Mouse (Mus musculus) cerebral cortex, adult 2 months (tissue): ENCODE measurements around the gene Lipe.

Source experiments
- WGBS: fragments of 180-500 bp; shearing (Covaris S2); methylation state at CpG from one replicate; pipeline ENCODE4 v1.1.7; 2018; 5-methylcytosine and 5-hydroxymethylcytosine counted together

The Lipe gene

DNA sequence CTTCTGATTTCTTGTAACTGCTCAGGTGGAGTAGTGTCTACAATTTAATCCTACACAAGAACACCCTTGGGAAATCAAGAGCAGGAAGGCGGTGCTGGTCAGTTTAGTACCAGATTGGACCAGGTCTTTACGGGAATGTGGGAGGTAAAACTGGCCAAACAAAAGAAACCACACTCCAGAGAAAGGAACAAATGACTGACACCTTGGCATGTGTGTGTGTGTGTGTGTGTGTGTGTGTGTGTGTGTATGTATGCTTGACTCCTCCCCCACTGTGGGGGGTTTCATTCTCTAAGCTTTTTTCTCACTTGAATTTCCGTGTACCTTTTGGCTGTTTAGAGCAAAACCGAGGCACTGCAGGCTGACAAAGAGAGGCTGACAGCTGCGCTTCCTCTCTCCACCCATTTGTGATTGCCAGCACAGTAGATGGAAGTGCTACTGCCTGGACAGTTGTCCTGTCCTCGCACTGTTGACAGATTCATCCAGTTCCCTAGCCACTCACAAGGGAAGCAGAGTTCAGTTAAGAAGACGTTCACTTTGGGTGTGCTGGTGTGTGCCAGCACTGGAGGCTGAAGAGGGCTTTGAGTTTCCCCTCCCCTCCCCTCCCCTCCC lies 14.4 kb upstream of the Lipe start, which contains the start of gene Cxcl17:
Cxcl17 (minus strand) TSS at position 54 of the 609 bp plus-strand sequence.
- WGBS = 53% methylated on average over 7 of the region's 7 CpGs

DNA sequence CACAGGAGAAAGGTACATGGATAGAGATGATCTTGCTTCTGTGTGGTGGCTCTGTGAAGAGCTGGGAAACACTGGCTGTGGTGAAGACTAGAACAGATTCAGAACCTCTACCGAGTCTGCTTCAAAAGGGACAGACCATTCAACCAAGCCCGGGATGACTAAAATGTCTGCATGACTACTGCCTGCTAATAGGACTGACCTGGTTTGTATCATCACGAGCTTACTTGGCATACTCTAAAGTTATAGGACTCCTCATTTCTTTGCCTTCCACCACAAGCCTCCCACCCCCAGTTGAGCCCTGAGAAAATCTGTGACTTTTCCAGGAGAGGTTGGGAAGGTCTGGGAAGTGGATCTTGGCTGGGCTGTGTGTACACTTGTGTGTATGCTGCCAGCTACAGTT lies 13.4 kb upstream of the Lipe start:
- 78% methylated on average over 3 of the region's 3 CpGs for WGBS

DNA sequence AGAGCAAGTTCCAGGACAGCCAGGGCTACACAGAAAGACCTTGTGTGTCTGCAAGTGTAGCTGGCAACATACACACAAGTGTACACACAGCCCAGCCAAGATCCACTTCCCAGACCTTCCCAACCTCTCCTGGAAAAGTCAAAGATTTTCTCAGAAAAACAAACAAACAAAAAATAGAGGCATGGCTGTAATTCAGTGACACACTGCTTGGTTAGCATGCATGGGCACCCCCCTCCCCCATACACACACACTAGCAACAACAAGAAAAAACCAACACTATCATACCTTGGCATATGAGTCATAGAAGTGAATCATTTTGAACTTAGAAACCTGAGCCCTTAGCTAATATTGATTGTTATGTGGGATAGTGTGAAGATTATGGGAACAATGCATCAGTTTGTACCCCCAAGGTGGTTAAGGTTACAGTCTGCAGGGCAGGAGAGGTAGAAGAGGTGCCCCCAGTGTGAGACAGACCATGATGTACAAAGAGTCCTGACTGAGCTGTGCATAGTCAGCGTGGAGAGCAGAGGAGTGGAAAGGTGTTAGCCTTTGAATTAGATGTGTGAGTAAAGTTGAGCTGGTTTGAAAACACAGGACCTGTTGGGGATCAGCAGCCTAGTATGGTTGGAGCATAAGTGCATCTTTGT lies 12.6 kb upstream of the Lipe start:
- WGBS = 91% methylated on average over 1 of the region's 1 CpGs

DNA sequence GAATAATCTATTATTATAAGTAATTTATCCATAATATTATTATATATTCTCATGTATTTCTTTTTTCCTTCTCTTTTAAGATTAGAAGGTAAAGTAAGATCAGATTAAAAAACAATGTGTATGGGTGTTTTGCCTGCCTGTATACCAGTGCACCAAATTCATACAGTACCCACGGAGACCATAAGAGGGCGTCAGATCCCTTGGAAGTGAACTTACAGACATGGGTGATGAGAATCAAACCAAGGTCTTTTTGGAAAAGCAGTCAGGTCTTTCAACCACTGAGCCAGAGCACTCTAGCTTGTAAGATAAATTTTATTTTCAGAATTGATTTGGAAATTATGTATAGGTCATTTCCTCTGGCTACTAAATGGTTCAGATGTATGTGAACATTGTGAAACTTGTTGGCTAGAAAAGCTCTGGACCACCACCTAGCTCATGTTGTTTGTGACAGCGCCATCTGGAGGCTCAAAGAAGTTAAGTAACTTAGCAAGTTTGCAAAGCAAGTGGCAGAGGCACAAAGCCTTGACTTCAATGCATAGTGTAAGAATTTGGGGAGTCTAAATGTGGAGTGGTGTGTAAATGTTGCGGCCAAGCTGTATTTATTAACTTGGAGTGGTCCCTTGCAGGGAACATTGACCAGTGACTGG lies 10.7 kb upstream of the Lipe start:
- 61% methylated on average over 4 of the region's 4 CpGs for WGBS

DNA sequence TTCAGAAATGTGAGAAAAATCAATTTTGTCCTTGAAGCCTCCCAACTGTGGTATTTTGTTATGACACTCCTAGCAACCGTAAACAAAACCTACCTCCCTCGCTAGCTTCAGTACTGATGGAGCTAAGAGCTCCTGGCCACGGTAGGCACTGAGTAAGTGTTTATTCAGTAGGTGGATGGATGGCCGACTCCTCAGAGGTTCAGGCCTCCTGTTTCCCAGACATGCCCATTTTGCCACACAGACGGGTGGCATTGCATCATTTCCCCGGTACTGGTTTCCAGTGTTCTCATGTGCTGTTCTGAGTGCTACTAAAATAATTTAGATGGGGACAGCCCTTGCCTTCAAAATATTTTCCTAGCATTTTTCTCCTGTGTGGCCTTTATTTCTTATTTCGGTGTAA lies 8.0 kb upstream of the Lipe start:
- WGBS = 73% methylated on average over 7 of the region's 7 CpGs

DNA sequence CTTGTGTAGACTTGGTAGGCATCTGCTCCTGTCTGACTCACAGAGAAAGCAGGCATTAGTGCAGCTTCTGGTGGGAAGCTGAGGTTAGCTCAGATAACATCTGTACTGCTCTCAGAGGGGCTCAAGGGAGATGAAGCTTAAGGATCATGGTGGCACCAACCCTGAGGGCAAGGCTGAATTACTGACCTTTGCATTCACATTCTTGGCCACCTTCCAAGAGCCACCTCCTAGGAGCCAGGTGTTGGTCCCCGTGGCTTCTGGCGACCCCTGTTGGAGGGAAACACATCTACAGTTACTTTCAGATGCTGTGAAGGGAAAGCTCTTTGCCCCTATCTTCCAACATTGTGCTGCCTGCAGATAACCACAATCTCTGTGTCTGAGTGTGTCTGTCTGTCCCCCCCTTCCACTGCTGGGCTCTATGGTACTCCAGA lies 4.2 kb upstream of the Lipe start:
- WGBS = 7% methylated on average over 2 of the region's 2 CpGs

DNA sequence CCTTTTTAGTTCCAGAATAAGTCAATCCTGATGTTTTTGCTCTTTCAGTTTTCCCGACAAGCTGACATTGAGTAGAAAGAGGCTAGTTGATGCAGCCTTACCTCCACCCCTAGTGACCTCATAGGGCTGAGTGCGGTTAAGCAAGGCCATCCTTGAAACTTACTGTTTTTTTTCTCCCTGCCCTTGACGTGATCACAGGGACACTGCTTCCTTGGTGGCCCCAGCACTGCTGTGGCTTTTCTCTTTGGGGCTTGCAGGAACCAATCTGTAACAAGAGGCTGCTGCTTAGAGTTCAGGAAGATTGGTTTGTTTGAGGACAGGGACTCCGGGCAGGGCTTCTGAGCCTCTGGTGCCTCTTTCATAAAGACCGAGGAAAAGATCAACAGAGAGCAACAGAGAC lies 3.5 kb upstream of the Lipe start:
- WGBS = 78% methylated on average over 5 of the region's 5 CpGs

DNA sequence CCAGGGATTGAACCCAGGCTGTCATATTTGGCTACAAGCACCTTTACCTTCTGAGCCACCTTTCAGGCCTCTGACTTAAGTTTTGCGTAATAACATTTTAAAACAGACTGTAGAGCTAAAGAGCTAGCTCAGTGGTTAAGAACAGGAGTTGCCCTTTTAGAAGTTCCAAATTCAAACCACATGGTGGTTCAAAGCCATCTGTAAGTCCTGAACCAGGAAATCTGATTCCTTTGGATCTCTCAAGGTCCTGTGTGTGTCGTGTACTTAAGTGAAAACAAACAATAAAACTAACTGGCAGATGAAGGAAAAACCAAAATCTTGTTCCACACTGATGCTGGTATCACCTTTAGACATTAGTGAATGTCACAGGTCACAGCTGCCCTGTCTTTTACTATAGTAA lies 3.0 kb upstream of the Lipe start:
- 85% methylated on average over 2 of the region's 2 CpGs for WGBS

DNA sequence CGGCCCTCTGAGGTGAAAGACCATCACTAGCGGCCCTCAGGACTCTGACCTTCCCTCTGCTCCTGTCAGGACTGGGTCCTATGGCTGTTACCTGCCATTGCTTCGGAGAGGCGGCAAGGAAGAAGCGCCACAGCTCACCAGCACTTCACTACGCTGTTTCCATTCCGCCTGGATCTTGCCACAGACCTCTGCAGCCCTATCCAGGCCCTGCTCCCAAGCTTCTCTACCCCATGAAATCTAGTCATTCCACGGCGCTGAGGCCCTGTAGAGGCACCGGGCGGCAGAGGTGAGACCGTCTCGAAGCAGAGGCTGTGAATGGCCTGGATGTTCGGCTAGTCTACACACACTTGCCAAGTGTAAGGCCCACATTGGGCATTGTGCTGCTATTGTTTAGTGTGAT lies 1.9 kb downstream of the Lipe start:
- WGBS = 93% methylated on average over 14 of the region's 14 CpGs

DNA sequence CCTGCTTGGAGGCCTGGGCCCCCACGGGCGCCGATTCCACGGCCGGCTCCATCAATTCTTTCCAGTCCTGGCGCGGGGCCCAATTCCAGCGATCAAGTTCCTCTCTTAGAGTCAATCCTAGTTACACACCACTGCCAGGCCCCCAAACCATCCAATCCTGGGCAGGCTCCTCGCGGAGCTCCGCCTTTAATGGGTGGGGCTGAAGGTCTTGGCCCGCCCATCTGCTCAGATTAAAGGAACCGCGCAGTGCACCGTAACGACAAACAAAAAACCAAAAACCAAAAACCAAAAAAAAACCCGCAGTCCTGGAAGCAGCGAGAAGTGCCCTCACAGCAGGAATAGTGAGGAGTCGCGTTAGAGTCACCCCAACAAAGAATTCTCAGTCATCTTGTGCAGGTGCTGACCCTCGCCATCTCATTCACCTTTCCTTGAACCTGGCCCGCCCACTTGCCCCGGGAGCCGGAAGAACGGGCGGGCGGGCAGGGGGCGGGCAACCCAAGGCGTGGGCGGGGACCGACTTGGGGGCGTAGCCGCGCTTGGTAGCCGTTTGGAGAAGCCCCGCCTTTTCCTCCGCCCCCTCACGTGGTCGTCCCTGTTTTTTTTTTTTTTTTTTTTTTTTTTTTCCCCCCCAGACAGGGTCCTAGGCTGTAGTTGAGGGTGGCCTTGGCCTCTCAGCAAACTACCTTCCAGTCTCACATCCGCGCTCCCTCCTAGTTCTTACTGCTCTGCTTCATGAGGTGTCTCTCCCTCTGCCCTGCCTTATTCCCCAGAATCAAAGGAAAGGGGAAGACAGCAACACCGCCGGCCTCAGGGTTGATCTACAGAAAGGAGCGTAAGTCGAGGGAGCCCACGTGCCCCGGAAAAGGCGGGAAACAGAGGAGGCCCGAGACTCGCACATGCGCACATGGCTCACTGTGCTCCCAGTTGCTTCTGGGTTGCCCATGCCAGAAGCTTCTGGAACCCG lies 2.7 kb downstream of the Lipe start:
- 2% methylated on average over 52 of the region's 52 CpGs for WGBS

DNA sequence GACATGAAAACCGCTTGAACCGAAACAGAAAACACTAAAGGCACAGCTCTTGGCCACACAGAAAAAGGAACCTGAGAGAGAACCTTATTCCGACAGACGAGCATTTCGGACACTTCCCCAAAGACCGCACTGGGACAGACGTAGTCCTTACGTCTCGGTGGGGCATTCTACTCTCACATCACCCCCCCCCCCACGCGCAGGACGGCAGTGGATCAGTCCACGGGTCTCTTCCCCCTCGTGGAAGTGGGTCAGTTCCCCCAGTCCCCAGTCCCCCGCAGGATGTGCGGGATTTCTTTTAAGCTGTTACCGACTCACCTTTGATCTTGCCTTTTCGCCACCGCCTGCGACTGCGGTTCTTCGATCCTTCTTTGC lies 3.3 kb downstream of the Lipe start:
- WGBS = under 1% methylated on average over 22 of the region's 22 CpGs

DNA sequence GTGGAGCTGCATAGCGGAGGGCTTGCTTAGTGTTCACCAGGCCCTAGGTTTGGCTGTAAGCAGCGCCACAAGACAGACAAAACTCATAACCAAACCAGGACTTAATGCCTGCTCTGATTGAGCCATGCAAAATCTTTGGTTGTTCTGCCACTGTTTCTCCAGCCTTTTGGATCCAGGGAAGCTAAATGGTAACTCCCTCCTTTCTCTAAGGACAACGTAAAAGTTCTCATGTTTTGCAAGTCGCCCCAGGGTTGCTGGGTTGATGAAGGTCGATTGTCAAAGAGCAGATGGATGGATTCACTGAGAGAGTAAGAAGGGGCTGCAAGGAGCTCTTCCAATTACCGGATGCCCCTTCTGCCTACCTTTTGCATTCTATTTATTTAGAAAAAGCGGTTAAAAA lies 3.8 kb downstream of the Lipe start:
- 13% methylated on average over 7 of the region's 7 CpGs for WGBS

DNA sequence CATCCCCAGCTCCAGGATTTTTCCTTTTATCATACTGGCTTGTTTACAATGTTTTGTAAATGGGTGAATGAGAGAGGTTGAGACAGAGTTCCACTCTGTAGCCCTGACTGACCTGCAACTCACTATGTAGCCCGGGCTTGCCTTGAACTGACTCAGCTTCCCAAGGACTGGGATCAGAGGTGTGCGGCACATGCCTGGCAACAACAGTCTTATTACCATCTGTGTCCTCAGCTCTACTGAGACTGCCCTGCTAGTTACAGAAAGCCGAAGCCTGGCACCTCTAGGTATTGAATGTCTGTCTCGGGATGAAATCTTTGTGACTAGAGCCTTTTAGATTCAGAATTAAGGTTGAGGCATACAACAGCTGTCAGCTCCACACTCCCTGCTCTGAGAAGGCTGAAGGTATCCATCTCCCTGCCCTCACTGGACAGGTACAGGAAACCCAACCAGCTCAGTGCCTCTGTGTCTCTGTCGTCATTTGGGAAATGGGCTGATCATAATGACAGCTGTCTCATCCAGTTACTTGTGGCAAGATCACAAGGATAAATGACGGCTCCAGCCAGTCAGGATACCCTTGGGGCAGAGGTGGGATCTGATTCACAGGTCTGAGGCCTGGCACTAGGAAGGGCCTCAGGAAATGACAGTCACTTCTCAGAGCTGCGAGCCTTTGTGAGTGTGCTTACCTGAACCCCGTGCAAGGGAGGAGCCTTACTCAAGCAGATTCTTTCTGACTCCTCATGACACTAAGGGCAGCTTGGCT lies 4.9 kb downstream of the Lipe start:
- 60% methylated on average over 8 of the region's 8 CpGs for WGBS

DNA sequence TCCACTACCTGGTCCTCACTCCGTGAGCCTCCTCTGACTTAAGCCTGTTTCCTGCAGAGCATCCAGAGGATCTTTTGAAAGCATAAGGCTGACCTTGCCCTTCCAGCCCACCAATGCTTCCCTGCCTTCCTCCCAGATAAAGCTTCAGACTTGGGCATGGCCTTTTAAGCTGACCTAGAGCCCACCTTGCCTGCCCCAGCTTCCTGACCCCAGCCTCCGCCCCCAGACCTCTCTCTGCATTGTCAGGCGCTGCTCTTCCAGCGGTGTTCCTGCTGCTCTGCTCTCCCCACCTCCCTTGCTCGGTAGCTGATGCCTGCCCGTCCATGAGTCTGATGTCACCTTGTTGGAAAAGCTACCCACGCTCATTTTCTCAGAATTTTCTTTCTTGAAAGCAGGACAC lies 5.7 kb downstream of the Lipe start:
- WGBS = 61% methylated on average over 7 of the region's 7 CpGs

DNA sequence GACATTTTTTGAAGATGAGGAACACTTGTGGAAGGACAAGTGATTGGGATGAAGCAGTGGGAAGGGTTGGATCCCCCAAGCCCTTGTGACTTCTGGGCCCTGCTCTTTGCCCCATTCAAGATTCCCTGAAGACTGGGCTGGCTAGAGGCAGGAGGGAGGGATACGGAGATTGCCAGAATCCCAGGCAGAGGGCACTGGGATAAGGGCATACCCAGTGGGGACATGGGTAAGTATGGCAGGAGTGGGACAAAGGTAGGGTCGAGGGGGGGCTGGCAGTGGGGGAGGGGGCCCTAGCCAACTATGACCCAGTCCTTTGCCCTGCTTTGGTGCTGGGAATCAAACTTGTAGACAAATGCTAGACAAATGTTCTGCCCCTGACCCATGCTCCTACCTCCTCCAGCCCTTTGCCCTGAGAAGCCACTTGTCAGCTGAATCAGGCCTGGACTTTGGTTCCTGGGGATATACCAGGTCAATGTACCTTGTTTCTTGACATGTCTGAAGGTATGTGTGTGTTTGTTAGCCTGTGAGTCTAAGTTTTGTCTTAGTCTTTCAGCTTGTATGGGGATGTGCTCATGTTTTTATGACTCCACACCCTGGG lies 6.6 kb downstream of the Lipe start:
- WGBS = 74% methylated on average over 2 of the region's 2 CpGs

DNA sequence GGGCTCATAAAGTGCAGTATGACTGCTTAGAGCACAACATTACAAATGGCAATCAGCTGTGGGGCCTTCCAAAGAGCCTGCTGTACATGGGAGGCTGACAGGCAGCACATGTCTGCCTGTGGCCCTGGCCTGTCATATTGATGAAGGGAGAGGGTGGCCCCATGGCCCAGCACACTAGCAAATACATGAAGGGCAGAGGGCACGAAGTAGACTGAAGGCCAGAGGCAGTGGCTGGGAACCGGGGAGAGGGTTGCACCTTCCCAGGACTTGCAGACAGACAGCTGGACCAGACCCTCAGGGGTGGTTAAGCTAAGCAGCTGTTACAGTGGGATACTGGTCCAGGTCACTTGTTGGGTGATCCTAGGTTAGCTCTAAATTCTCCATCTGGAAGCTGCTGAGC lies 7.5 kb downstream of the Lipe start:
- 84% methylated on average over 2 of the region's 2 CpGs for WGBS

DNA sequence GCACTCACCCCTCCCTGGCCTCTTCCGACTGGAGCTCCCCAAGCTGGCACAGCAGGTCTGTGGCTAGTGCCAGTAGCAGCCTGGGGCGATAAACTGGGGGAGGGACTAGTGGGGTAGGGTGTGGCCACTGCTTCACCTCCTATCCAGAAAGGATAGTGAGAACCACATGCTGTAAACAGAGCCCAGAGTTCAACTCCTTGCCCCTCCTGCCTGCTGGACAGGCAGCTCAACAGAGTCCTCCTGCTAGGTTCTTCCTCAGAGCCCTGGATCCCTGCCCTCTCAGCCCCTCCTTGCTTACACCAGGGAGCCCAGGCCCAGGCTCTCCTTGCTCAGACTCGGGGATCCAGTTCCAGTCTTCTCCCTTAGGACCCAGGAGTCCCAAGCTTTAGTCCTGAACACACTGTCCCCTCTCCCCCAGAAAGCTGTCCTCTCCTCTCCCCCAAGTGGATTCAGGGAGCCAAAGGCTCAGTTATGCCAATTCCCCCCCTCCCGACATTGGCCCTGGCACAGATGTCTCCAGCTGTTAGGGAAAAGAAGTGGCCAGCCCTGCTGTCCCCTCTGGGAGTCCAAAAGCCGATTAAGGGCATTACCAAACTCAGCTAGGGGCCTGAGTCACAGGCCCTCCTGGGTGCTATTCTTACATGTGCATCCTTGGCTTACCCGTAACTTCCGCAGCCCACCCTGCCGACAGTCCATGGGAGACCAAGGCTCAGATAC lies 8.3 kb downstream of the Lipe start:
- WGBS = 46% methylated on average over 8 of the region's 8 CpGs

DNA sequence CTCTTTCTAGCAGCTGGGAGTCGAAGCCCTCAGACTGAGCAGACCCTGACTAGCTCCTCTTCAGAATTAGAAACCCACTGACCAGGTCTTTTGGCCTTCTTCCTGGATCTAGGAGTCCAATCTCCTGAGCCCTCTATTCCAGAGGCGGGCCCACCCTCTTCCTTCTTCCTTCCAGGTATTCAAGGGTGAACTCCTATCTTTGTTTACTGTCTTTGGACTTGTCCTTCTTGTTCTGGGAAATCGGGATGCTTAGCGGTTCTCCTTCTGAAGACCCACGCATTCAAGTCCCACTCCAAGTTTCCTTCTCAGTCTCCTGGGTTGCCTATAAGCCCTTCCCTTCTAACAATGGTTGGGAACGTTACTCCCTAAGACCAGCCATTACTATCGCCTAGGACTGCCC lies 9.6 kb downstream of the Lipe start:
- WGBS = 82% methylated on average over 7 of the region's 7 CpGs

DNA sequence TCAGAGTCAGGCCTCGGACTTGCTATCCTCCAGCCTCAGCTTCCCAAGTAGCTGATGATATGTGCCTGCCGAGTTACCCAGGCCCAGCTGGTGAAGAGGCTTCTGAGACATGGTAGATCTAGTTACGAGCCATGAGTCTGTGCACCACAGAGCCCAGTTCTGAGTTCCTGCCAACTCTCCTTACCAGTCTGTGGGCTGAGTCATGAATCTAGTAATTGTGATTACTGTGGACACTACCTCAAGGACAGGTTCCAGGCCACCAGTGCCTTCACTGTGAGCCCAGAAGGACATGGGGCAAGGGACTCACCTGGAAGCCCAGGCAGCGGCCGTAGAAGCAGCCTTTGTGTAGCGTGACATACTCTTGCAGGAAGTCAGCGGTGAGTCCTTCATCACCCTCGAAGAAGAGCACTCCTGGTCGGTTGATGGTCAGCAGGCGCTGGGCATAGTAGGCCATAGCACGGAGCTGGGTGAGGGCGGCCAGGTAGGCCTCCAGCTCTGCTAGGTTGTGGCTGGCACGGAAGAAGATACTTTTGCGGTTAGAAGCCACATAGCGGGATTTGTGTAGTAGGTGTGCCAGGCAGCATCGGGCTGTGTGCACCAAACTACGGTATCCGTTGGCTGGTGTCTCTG lies 10.6 kb downstream of the Lipe start:
- WGBS = 87% methylated on average over 18 of the region's 18 CpGs
